Mouse (Mus musculus): Measurements from ENCODE around the gene Arel1.

Gene Arel1

GRCm38 (mm10) chr12:84948584-84949285 is 22.0 kb downstream of the Arel1 start:
- no peak for DNase-seq (ENCODE audit: low spot score)

DNA sequence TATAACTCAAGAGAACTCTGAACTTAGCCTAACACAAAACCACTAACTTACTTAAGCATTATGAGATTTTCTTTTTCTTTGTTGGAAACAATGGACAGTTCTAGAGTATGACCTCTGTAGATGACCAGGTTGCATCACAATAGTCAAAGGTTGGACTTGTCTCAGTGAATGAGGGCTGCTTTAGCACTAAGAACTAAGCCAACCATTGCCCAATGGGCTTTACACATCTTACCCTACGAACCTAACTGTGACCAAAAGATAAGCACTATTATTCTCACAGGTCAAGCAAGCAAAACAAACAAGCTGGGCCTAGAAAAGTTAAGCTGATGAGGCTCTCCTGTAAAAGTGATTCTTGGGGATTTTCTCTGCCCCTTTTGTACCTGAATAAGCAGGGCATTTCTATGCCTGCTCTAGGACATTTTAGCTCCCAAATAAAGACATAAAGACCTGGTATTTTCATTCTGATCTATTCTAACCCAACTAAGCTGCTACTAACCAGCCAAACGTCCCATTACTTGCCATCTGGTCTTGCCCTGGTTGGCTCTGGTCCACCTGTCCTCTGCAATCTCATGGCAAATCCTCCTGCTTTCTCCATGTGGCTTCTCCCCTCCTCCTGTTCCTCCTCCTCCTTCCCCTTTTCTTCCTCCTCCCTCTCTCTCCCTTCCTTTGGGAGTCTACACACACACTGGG is 22.7 kb downstream of the Arel1 start:
- DNase-seq (ENCODE audit: low spot score), result no peak

- DNase-seq (ENCODE audit: low spot score), result no peak
Measured at GRCm38 (mm10) chr12:84944813-84945553, 25.7 kb downstream of the Arel1 start.

DNA sequence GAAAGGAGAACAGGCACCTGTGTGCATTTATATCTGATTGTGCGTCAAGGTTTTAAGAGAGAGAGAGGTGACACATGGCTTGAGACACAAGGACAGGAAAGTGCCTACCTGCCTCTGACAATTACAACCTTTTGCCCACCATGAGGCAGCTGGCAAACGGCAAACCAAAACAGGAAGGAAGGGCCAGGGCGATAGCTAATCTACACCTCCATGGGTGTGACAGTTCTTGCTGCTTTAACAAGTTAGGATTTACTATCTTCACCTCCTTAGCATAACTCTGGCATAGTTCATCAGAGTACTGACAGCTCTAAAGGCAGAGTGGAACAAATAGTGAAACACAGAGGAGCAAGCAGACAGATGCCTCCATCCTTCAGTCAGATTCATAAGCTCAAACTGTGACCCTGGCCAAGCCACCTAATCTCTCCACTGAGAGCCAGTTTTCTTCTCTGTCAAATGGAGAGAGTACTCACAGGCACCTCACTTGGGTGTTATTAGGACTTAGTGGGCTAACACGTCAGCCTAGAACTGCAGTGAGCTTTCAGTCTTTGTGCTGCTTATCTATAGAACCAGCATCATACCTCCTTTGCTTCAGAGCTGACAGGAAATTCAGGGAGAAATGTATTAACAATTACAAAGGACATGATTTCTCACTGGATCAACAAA is 26.4 kb downstream of the Arel1 start:
- no peak for DNase-seq (ENCODE audit: low spot score)

DNA sequence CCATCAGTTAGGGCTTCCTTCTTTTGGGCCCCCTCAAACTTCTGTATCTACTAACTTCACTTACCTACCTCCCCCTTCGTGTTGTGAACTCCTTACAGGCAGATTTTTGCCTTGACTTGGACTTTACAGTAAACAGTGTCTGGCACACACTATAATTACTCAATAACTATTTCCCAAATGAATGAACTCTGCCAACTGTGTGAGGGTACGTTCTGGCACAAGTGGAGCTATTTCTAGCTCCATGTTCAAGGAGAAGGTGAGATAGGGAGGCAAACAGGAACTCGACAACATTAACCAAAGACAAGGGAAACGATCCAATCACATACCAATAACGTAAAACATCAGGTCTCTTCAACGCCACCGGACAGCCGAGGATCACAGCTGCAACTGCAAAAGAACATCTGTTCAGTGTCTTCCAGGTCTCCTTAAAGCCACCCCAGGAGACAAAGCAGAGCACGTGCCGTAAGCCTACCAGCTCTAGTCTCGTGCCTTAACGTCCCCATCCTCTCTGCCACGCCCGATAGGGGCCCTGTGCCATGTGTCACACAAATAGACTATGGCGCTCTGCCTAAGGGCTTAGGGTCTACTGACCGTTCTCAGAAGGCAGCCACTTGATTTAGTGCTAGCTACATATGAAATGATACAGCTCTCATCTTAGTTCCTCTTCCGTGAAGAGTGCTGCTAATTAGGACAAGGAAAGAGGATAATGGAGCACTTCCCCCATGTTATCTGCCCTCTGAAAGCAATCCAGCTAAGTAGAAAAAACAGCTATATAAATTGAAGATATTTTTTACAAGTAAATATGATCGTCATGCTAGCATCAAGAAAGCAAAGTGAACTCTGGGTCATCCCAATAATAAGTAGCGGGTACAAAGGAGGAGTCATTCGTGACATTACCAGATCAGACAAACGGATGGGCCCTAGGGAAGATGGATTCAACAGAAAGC is 27.4 kb downstream of the Arel1 start:
- no peak for DNase-seq (ENCODE audit: low spot score)

- no peak for DNase-seq (ENCODE audit: low spot score)
Measured at GRCm38 (mm10) chr12:84941717-84942116, 29.0 kb downstream of the Arel1 start.

DNA sequence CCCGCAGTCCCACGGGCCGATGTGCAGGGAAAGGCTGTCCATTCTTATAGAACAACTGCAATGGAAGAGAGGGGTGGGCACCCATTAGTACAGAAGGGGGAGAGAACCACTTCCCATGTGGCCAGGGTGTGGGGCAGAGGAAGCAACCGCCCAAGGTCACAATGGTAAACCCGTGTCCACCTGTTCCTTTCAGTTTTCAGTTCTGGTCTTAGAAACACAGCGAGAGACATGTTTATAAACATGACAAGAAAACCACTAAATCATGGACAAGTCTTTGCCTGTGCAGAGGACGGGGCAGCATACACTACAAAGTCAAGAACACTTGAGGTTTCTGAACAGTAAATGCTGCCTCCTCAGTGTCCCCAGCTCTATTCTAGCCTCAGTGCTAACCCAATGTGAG is 30.4 kb downstream of the Arel1 start:
- no peak for DNase-seq (ENCODE audit: low spot score)

DNA sequence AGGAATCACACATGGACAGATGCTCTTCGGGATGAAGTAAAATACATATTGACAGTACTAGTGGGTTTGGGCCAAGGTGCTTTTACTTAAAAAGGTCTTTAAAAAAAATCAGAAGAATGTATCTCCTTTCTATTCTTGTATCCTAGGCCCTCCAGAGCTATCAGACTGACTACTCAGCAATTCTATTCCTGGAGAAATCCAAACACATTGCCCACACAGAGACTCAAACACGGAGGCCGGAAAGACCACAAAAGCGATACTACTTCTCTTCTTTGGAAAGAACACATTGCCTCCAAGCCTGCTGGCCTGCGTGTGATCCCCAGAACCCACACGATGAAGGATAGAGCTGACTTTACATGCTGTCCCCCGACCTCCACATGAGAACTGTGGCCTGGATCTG is 31.6 kb downstream of the Arel1 start:
- DNase-seq (ENCODE audit: low spot score), result no peak

GRCm38 (mm10) chr12:84935343-84935742 is 35.4 kb downstream of the Arel1 start:
- no peak for DNase-seq (ENCODE audit: low spot score)

- no peak for DNase-seq (ENCODE audit: low spot score)
Measured at GRCm38 (mm10) chr12:84932210-84932609, 38.5 kb downstream of the Arel1 start.

- DNase-seq (ENCODE audit: low spot score), result no peak
Measured at GRCm38 (mm10) chr12:84926542-84926941, 44.2 kb downstream of the Arel1 start.

DNA sequence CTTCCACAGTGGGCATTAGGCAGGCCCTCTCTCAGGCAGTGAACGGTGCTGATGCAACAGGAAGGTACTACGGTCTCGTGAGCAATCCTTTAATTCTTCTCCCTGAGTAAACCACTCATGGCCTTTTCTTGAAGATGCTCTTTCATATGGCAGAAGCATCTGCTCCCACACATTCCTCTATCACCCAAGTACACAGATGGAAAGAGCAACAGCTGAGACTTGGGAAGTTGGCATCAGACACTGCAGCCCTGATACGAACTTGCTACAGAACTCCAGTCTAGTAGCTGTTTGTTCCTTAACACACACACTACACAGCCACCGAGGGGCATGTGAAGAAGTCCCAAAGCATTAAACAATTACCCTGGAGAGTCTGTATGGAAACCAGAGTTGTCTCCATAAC is 46.4 kb downstream of the Arel1 start:
- DNase-seq (ENCODE audit: low spot score), result no peak

DNA sequence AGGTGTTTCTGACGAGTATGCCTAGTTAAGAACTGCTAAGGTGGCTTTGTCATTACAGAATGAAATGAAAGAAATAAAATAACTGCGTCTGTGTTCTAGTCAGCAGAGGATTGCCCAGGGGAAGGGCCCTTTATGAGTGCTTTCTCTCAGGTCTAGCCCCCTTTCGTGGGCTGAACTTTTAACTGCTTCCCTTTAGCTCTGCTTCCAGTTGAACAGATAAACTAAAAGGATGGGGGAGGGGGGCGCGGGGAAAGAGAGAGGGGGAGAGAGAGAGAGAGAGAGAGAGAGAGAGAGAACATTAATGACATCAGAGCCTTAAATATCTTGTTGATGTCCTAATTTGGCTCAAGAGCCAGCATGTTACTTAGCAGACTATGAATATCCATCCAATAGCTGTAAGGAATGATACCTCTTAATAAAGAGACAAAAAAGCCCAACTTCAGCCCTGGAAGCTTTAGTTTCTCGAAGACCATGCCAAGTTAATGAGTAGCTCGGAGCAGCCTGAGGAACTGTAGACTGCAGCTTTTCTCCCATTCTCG is 48.8 kb downstream of the Arel1 start:
- DNase-seq (ENCODE audit: low spot score), result no peak

- DNase-seq (ENCODE audit: low spot score), result no peak
Measured at GRCm38 (mm10) chr12:84918809-84919208, 51.9 kb downstream of the Arel1 start.

DNA sequence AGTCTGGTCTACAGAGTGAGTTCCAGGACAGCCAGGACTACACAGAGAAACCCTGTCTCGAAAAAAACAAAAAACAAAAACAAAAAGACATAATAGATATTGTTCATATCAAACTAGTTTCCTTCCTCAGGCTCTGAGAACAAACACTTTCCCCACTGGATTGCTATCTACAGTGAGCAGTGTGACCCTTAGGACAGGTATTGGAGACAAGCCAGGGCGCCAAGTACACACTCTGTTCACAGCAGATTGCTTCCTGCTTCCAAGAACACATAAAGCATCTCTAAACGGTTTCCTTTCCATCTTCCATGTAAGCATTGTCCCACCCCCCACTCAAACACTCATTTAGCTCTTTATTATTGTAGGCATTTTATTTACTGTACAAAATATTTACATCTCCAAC is 52.9 kb downstream of the Arel1 start:
- DNase-seq (ENCODE audit: low spot score), result no peak

- peak; percentile 20 for DNase-seq (ENCODE audit: low spot score)
Measured at GRCm38 (mm10) chr12:84914959-84915358, 55.7 kb downstream of the Arel1 start.

- peak; percentile 7 for DNase-seq (ENCODE audit: low spot score)
Measured at GRCm38 (mm10) chr12:84912652-84913104, 58.0 kb downstream of the Arel1 start.

DNA sequence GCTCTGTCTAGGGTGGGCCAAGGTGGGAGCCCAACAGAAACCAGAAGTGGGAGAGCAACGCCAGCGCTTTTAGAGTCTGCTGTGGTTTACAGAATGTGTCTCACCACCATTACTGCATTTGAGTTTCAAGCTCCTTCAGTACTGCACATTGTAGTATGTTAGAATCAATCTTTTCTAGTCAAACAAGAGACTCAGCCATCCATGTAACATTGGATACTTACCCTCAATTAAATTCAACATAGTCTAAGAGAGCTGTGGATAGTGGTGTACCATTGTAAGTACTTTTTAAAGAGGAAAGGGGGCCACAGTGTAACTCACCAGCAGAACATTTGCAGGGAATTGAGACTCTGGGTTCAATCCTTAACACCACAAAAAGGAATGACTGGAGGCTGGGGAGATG is 59.1 kb downstream of the Arel1 start:
- no peak for DNase-seq (ENCODE audit: low spot score)

DNA sequence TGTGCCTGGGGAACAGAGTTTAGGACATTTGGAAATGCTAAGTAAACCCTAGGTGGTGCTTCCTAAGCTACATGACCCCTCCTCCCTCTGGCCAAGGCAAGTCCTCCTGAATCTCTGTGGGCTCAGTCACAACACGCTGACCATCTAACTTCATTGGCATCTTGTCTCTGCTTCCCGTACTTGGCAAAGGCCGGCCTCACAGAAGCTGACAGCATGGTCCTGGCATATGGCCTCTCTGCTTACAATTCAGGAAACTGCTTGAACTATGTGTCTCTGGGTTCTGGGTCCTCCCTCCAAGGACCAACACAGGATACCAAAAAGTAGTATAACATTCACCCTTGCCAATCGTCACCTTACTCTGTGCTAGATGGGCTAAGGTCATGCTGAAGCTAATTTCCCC is 60.6 kb downstream of the Arel1 start:
- DNase-seq (ENCODE audit: low spot score), result no peak

GRCm38 (mm10) chr12:84907627-84908480 is 62.8 kb downstream of the Arel1 start:
- peak; percentile 59 for DNase-seq (ENCODE audit: low spot score)

All from urinary bladder, postnatal 14 days (tissue).